In genomic region chr8:84912391-84912790, GRCm38 (mm10) we compare ENCODE assay signal across 9 mouse cellular contexts. TPM values are rescaled to one million over a fixed set of nuclear protein-coding genes. Genes with fewer than 3 reads are reported as not detected.
A peak's percentile ranks its signal among the peaks of the same experiment; 100 is the strongest.
DNase-seq lines count a peak whose midpoint lies in the region; ATAC-seq and TF ChIP-seq lines count a peak whose summit lies in the region.
"Had no signal": no experiment of that assay in that cellular context is flagged by ENCODE, and none has a peak within 500 bp of the region (broad histone marks: within the 10 kb centered on the region; RNA-seq: fewer than 3 reads in every experiment).

No protein-coding gene starts in this region.

- peak overlapping the region; percentile 56 for H3K4me3 ChIP-seq in forebrain, embryonic 10.5 days
- no peak overlapping the region for H3K4me3 ChIP-seq in forebrain, postnatal 0 days (ENCODE audit: low read depth, low read length)
- peak overlapping the region; percentile 29 for H3K4me3 ChIP-seq in neural tube, embryonic 11.5 days (ENCODE audit: low read depth, low read length)
- H3K4me3 ChIP-seq in intestine, embryonic 16.5 days (ENCODE audit: low read length), result peak overlapping the region; percentile 53
- H3K4me3 ChIP-seq in stomach, embryonic 15.5 days (replicated peaks), result peak overlapping the region; percentile 48

- H3K36me3 ChIP-seq in forebrain, embryonic 10.5 days (replicated peaks), result peaks cover 10% of the 10 kb centered on the region
- peaks cover 62% of the 10 kb centered on the region for H3K36me3 ChIP-seq in forebrain, postnatal 0 days (ENCODE audit: insufficient read depth)
- H3K36me3 ChIP-seq in neural tube, embryonic 11.5 days (ENCODE audit: control insufficient read depth, insufficient read depth, low read length), result no peaks in the 10 kb centered on the region
- no peaks in the 10 kb centered on the region for H3K36me3 ChIP-seq in intestine, embryonic 16.5 days (ENCODE audit: control insufficient read depth, insufficient read depth, low read length)
- H3K36me3 ChIP-seq in stomach, embryonic 15.5 days, result no peaks in the 10 kb centered on the region

- H3K4me2 ChIP-seq in forebrain, postnatal 0 days (ENCODE audit: low read depth), result no peak overlapping the region
- H3K4me2 ChIP-seq in neural tube, embryonic 11.5 days (ENCODE audit: low read depth), result peak overlapping the region; percentile 44; the same call in 1 of the 2 replicates
- peak overlapping the region; percentile 87 for H3K4me2 ChIP-seq in intestine, embryonic 16.5 days (ENCODE audit: low read depth, low read length)
- peak overlapping the region; percentile 93 for H3K4me2 ChIP-seq in stomach, embryonic 15.5 days

- no peak for TF ChIP-seq CTCF in forebrain, postnatal 0 days (IDR thresholded peaks at IDR 0.05; ENCODE audit: low read depth)

- H3K27me3 ChIP-seq in forebrain, embryonic 10.5 days (ENCODE audit: poor library complexity, severe bottlenecking), result peaks cover 86% of the 10 kb centered on the region
- peaks cover 4% of the 10 kb centered on the region for H3K27me3 ChIP-seq in forebrain, postnatal 0 days (ENCODE audit: insufficient read depth, low read length)
- H3K27me3 ChIP-seq in neural tube, embryonic 11.5 days (ENCODE audit: control insufficient read depth, insufficient read depth, low read length), result peaks cover 57% of the 10 kb centered on the region
- H3K27me3 ChIP-seq in intestine, embryonic 16.5 days (replicated peaks; ENCODE audit: control insufficient read depth, insufficient read depth, low read length), result peaks cover 25% of the 10 kb centered on the region
- H3K27me3 ChIP-seq in stomach, embryonic 15.5 days (replicated peaks), result peaks cover 27% of the 10 kb centered on the region

- no peak for DNase-seq in forebrain, embryonic 10.5 days (ENCODE audit: extremely low spot score, low spot score)
- DNase-seq in forebrain, postnatal 0 days, result no peak
- no peak for DNase-seq in neural tube, embryonic 11.5 days (ENCODE audit: low spot score)
- DNase-seq in neural tube, embryonic 10.5 days (ENCODE audit: extremely low spot score, low spot score), result no peak
- DNase-seq in thymus, postnatal 10 days (ENCODE audit: low spot score in 2 of 2), result no peak
- DNase-seq in adrenal gland, postnatal 4 days (ENCODE audit: low spot score in 2 of 2), result no peak

- H3K9ac ChIP-seq in forebrain, postnatal 0 days, result no peak overlapping the region
- no peak overlapping the region for H3K9ac ChIP-seq in neural tube, embryonic 11.5 days (ENCODE audit: low read length)
- H3K9ac ChIP-seq in intestine, embryonic 16.5 days (ENCODE audit: low read depth, low read length), result peak overlapping the region; percentile 64
- H3K9ac ChIP-seq in stomach, embryonic 15.5 days, result no peak overlapping the region

- no peak for ATAC-seq in forebrain, postnatal 0 days
- no peak for ATAC-seq in neural tube, embryonic 11.5 days (ENCODE audit: insufficient read depth, low FRiP score, low TSS enrichment)
- no peak for ATAC-seq in intestine, embryonic 16.5 days
- no peak for ATAC-seq in stomach, embryonic 15.5 days (ENCODE audit: insufficient read depth, low FRiP score, low read depth)

- H3K4me1 ChIP-seq in forebrain, embryonic 10.5 days, result peaks cover 35% of the 10 kb centered on the region
- H3K4me1 ChIP-seq in forebrain, postnatal 0 days (ENCODE audit: insufficient read depth), result no peaks in the 10 kb centered on the region
- H3K4me1 ChIP-seq in neural tube, embryonic 11.5 days (ENCODE audit: control insufficient read depth, insufficient read depth, low read length), result peaks cover 5% of the 10 kb centered on the region; the same call in 1 of the 2 replicates
- peaks cover 11% of the 10 kb centered on the region; the same call in 1 of the 2 replicates for H3K4me1 ChIP-seq in intestine, embryonic 16.5 days (ENCODE audit: control insufficient read depth, insufficient read depth, low read length)
- peaks cover 15% of the 10 kb centered on the region for H3K4me1 ChIP-seq in stomach, embryonic 15.5 days

- H3K27ac ChIP-seq in forebrain, embryonic 10.5 days, result no peak overlapping the region
- H3K27ac ChIP-seq in forebrain, postnatal 0 days (ENCODE audit: low read depth, low read length), result no peak overlapping the region
- no peak overlapping the region for H3K27ac ChIP-seq in neural tube, embryonic 11.5 days (ENCODE audit: low read depth, low read length)
- H3K27ac ChIP-seq in intestine, embryonic 16.5 days (ENCODE audit: low read length), result no peak overlapping the region
- no peak overlapping the region for H3K27ac ChIP-seq in stomach, embryonic 15.5 days

- H3K9me3 ChIP-seq in forebrain, embryonic 10.5 days, result peaks cover 4% of the 10 kb centered on the region; the same call in 1 of the 2 replicates
- H3K9me3 ChIP-seq in forebrain, postnatal 0 days (ENCODE audit: low read length), result no peaks in the 10 kb centered on the region
- no peaks in the 10 kb centered on the region for H3K9me3 ChIP-seq in neural tube, embryonic 11.5 days (ENCODE audit: control insufficient read depth, low read length)
- peaks cover 4% of the 10 kb centered on the region; the same call in 1 of the 2 replicates for H3K9me3 ChIP-seq in intestine, embryonic 16.5 days (ENCODE audit: control insufficient read depth, low read length)
- peaks cover 3% of the 10 kb centered on the region; the same call in 1 of the 2 replicates for H3K9me3 ChIP-seq in stomach, embryonic 15.5 days

- 21% methylated on average over 27 of the region's 27 CpGs for WGBS in forebrain, embryonic 10.5 days
- WGBS in forebrain, postnatal 0 days, result 36% methylated on average over 27 of the region's 27 CpGs
- WGBS in neural tube, embryonic 11.5 days, result 23% methylated on average over 27 of the region's 27 CpGs
- WGBS in intestine, embryonic 16.5 days, result 26% methylated on average over 27 of the region's 27 CpGs
- 23% methylated on average over 27 of the region's 27 CpGs for WGBS in stomach, embryonic 15.5 days

RNA-seq across cellular contexts. Expression of gene Dnase2a, which starts 4.0 kb away (rescaled TPM):
- 7.9 and 9.2 TPM in 2 replicates for polyA plus RNA-seq in forebrain, embryonic 10.5 days (2016; fragmentation: Nextera tagmentation; extraction: Ambion mirVana)
- 3.6 and 3.7 TPM in 2 replicates for total RNA-seq in forebrain, postnatal 0 days (2014; rRNA removed)
- 6.3 and 7.1 TPM in 2 replicates for polyA plus RNA-seq in forebrain, postnatal 0 days (2015; fragmentation: Nextera tagmentation; extraction: Ambion mirVana)
- 4.0 and 4.9 TPM in 2 replicates for polyA plus RNA-seq in neural tube, embryonic 11.5 days (2014; fragmentation: Nextera tagmentation; extraction: Ambion mirVana)
- 7.3 and 10.2 TPM in 2 replicates for polyA plus RNA-seq in intestine, embryonic 16.5 days (2015; fragmentation: Nextera tagmentation; extraction: Ambion mirVana)
- polyA plus RNA-seq in stomach, embryonic 15.5 days (2015; fragmentation: Nextera tagmentation; extraction: Ambion mirVana), result 12.3 and 14.2 TPM in 2 replicates
- 10 to 100 TPM; 10.4 to 11.5 TPM for total RNA-seq in adrenal gland, postnatal 4 days (2021)

RNA-seq across cellular contexts. Expression of gene Klf1, which starts 10.7 kb away (rescaled TPM):
- 18.3 and 24.3 TPM in 2 replicates for polyA plus RNA-seq in forebrain, embryonic 10.5 days (2016; fragmentation: Nextera tagmentation; extraction: Ambion mirVana)
- 0.46 TPM in 1 of 2 replicates, not detected in the other for total RNA-seq in forebrain, postnatal 0 days (2014; rRNA removed)
- polyA plus RNA-seq in forebrain, postnatal 0 days (2015; fragmentation: Nextera tagmentation; extraction: Ambion mirVana), result 0.50 and 0.77 TPM in 2 replicates
- 11.8 and 12.9 TPM in 2 replicates for polyA plus RNA-seq in neural tube, embryonic 11.5 days (2014; fragmentation: Nextera tagmentation; extraction: Ambion mirVana)
- 4.9 and 10.3 TPM in 2 replicates for polyA plus RNA-seq in intestine, embryonic 16.5 days (2015; fragmentation: Nextera tagmentation; extraction: Ambion mirVana)
- 14.8 and 39.3 TPM in 2 replicates for polyA plus RNA-seq in stomach, embryonic 15.5 days (2015; fragmentation: Nextera tagmentation; extraction: Ambion mirVana)
- 1 to 10 TPM; 2.7 to 6.8 TPM for total RNA-seq in adrenal gland, postnatal 4 days (2021)
- total RNA-seq: left cerebral cortex, postnatal 25 days had no signal

RNA-seq across cellular contexts. Expression of gene Gcdh, which starts 18.7 kb away (rescaled TPM):
- 44.6 and 49.6 TPM in 2 replicates for polyA plus RNA-seq in forebrain, embryonic 10.5 days (2016; fragmentation: Nextera tagmentation; extraction: Ambion mirVana)
- 28.9 and 31.5 TPM in 2 replicates for total RNA-seq in forebrain, postnatal 0 days (2014; rRNA removed)
- 21.3 and 27.5 TPM in 2 replicates for polyA plus RNA-seq in forebrain, postnatal 0 days (2015; fragmentation: Nextera tagmentation; extraction: Ambion mirVana)
- 31.5 and 33.7 TPM in 2 replicates for polyA plus RNA-seq in neural tube, embryonic 11.5 days (2014; fragmentation: Nextera tagmentation; extraction: Ambion mirVana)
- polyA plus RNA-seq in intestine, embryonic 16.5 days (2015; fragmentation: Nextera tagmentation; extraction: Ambion mirVana), result 53.3 and 53.8 TPM in 2 replicates
- polyA plus RNA-seq in stomach, embryonic 15.5 days (2015; fragmentation: Nextera tagmentation; extraction: Ambion mirVana), result 42.6 and 45.9 TPM in 2 replicates
- 10 to 100 TPM; 55.0 to 56.0 TPM for total RNA-seq in adrenal gland, postnatal 4 days (2021)

RNA-seq across cellular contexts. Expression of gene Mast1, which starts 24.8 kb away (rescaled TPM):
- 2.6 and 3.8 TPM in 2 replicates for polyA plus RNA-seq in forebrain, embryonic 10.5 days (2016; fragmentation: Nextera tagmentation; extraction: Ambion mirVana)
- 39.7 and 57.7 TPM in 2 replicates for total RNA-seq in forebrain, postnatal 0 days (2014; rRNA removed)
- polyA plus RNA-seq in forebrain, postnatal 0 days (2015; fragmentation: Nextera tagmentation; extraction: Ambion mirVana), result 44.2 and 63.8 TPM in 2 replicates
- polyA plus RNA-seq in neural tube, embryonic 11.5 days (2014; fragmentation: Nextera tagmentation; extraction: Ambion mirVana), result 13.8 and 14.6 TPM in 2 replicates
- 1.2 and 1.6 TPM in 2 replicates for polyA plus RNA-seq in intestine, embryonic 16.5 days (2015; fragmentation: Nextera tagmentation; extraction: Ambion mirVana)
- 1.9 and 2.2 TPM in 2 replicates for polyA plus RNA-seq in stomach, embryonic 15.5 days (2015; fragmentation: Nextera tagmentation; extraction: Ambion mirVana)
- total RNA-seq in adrenal gland, postnatal 4 days (2021), result 1 to 10 TPM; 8.3 to 8.5 TPM

RNA-seq across cellular contexts. Expression of gene Rtbdn, which starts 34.4 kb away (rescaled TPM):
- 1.3 and 1.8 TPM in 2 replicates for polyA plus RNA-seq in forebrain, embryonic 10.5 days (2016; fragmentation: Nextera tagmentation; extraction: Ambion mirVana)
- total RNA-seq in forebrain, postnatal 0 days (2014; rRNA removed), result 4.8 and 10.4 TPM in 2 replicates
- polyA plus RNA-seq in forebrain, postnatal 0 days (2015; fragmentation: Nextera tagmentation; extraction: Ambion mirVana), result 1.7 and 3.5 TPM in 2 replicates
- 0.25 TPM in 1 of 2 replicates, not detected in the other for polyA plus RNA-seq in neural tube, embryonic 11.5 days (2014; fragmentation: Nextera tagmentation; extraction: Ambion mirVana)
- 0.18 and 0.24 TPM in 2 replicates for polyA plus RNA-seq in intestine, embryonic 16.5 days (2015; fragmentation: Nextera tagmentation; extraction: Ambion mirVana)
- 0.28 and 0.64 TPM in 2 replicates for polyA plus RNA-seq in stomach, embryonic 15.5 days (2015; fragmentation: Nextera tagmentation; extraction: Ambion mirVana)
- total RNA-seq in adrenal gland, postnatal 4 days (2021), result under 1 TPM; 0.23 to 0.31 TPM
